Mouse (Mus musculus) common myeloid progenitor, adult 5-6 weeks (primary cell): ENCODE measurements at regions not wholly inside any gene's neighbourhood (a gene's known extent, or its start where the extent isn't known, plus 50 kb on each side); places are given as distances from the start of the nearest gene placed in this dataset.

Experiments used
- ATAC-seq: replicated peaks from 2 replicates; pipeline ENCODE4 v1.8.0; 2016; ENCODE audit warnings: low read depth, mild to moderate bottlenecking, moderate TSS enrichment, inconsistent platforms; ENCODE audit not compliant: poor library complexity, severe bottlenecking

DNA sequence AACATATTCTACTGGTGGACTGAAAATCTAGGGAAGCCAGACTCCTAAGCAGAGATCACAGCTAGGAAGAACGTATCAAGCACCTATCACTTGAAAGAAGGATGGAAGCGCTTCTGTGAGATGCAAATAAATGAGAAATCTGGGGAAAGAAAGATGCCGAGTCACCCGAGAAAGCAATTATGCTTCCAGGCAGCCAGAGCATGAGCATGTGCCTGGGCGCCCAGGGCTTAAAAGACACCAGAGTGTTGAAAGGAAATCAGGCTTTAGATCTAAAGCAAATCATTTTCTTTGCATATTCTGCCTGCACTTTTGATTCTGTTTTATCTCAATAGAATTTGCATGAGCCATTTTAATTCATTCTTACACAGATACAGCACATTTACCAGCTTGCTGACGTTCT is 466.5 kb upstream of the Dmac1 start:
- no peak for ATAC-seq

DNA sequence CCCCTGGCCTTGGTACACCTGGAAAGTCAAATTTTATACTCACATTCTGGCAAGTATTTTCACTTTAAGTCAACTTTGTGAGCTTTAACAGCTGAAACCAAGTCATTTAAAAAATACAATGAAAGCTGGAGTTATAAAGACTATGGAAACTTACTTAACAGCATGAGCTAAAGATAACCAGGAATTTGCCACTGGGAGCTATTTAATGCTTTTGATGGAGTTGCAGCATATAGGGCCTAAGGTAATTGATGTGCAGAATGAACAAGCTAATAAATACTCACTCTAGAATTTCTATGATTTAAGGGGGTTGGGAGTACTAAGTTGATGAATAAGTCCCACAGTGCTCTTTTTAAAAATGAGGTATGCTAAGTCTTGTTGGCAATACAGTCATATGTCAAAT is 463.5 kb upstream of the Dmac1 start:
- no peak for ATAC-seq

DNA sequence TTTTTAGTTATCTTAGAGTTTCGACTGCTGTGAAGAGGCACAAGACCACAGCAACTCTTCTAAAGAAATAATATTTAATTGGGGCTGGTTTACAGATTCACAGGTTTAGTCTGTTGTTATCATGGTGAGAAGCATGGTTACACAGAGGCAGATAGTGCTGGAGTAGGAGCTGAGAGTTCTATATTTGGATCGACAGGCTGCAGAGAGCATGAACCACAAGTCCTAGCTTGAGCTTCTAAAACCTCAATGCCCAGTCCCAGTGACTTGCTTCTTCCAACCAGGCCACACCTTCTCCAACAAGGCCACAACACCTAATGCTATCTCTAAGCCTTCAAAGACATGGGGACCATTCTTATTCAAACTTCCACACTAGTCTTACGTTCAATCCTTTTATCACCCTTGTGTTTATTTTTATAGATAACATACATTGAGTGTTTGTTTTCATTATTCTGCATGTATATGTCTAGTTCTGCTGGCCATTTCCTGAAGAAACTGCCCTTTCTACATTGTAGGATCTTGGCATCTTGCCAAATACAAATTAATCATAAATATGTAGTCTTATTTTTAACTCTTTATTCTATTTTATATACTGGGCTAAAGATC is 452.8 kb upstream of the Dmac1 start:
- 0 out of 2 replicates have a peak, but pooled peaks have one; percentile 45 for ATAC-seq

DNA sequence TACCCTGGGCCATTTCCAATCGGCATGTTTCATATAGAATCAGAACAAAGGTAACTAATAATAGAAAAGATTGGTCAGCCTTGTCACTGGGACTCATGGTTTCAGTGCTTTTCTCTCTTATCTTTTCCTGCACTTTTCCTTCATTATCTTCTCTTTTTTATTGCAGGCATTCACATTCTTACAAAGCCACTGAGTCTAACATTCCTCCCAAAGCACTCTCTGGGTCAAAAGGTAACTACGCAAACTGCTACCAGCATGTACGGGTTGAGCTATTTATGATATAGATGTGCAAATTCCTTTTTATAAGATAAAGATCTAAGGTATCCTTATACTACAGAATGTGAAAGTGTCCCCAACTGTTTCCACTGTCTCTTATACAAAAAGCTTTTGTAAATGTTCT is 436.5 kb upstream of the Dmac1 start:
- no peak for ATAC-seq

GRCm38 (mm10) chr4:75713960-75714359 is 435.9 kb upstream of the Dmac1 start:
- peak; percentile 77; the same call in 1 of the 2 replicates for ATAC-seq

DNA sequence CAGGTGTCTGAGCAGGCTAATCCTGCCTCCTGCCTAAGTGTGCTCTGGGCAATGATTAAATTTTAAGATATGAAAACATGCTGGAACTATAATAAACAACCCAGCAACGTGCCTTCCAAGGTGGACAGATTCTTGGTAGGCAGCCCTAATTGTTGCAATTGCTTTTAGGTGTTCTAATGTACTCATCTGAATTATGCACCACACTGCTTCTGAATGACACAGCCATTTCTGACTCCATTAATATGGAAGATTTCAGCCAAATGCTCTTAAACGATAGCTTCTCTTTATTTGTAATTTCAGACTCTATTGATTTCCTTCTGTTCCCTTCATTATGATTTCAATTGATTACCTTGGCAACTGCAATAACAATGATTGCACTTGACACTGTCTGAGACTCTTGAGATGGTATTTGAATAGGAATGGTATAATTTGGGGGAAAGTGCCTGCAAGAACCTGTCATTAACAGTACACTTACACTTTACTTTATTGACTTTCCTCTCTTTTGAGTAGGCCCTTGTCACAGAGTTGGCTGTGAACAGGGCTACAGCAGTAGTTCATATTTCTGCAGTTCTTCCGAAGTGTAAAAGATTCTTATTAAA is 422.8 kb upstream of the Dmac1 start:
- ATAC-seq: no peak

GRCm38 (mm10) chr4:75676590-75677174 is 398.6 kb upstream of the Dmac1 start:
- no peak for ATAC-seq

DNA sequence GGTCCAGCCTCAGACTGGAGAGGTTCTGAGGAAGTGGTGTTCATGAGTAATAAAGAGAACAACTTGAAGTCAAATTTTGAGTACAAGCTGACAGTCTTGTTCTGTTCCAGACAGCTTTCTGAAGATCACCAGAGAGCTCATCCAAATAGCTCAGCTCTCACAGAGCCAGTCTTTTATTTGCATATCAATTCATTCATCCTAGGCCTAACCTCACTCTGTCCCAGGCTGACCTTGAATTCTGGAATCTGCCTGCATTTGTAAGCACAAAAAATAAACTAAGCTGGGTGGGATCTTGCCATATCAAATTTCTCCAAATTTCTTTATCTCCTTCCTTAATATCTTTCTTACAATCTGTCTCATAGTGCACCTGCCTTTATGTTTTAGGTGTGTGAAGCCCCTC is 362.9 kb upstream of the Dmac1 start:
- no peak for ATAC-seq

- ATAC-seq: no peak
These were observed 358.5 kb upstream of the Dmac1 start for GRCm38 (mm10) chr4:75636627-75637026.

DNA sequence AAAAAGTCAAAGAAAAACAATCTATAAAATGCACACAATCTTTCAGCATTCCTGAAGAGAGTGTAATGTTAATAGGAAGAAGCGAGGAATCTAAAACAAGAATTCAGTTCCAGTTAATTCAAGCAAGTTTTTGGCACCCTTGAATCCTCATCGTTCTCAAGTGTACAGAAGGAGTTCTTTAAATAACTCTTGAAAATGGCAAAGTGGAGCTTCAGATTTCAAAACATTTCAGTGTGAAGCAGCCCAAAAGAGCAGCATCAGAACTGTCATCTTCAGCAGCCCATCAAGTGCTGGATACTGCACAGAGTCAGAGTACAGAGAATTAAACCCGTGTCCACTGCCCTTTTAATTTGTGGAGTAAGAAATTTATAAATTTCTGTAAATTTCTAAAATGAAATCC is 311.8 kb upstream of the Dmac1 start:
- no peak for ATAC-seq

DNA sequence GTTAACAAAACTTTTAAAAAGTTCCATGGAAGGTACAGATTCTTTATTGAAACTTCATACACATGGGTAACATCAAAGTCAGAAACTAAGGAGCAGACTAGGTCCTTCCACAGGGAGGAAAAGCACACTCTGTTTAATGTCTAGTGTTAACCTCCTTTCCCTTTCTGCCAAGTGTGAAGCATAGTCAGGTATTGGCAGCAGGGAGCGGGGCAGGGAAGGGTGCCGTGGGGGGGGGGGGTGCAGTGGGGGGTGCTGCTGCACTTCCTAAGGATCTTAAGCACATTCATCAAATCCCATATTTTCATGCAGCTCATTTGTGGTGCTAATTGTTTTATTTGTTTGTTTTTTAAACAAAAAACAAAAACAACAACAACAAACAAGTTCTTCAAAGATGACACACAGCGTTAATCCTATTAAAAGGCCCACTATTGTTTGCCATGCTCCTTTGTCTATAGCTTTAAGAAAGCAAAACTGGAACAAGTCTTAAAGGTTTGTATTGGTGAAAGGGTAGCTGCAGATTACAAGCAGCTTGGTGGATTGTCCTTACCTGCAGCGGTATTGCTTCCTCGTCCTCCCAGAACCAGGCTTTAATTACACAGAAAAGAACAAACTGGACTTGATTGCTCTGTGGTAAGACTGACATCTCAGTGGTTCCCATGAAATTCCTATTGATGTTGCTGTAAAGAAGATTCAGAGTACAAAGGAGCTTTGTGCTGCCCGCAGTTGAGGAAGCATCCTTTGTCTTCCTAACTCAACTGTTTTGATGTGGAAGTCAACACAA is 310.2 kb upstream of the Dmac1 start:
- no peak for ATAC-seq

GRCm38 (mm10) chr4:75579865-75580264 is 301.8 kb upstream of the Dmac1 start:
- no peak for ATAC-seq

DNA sequence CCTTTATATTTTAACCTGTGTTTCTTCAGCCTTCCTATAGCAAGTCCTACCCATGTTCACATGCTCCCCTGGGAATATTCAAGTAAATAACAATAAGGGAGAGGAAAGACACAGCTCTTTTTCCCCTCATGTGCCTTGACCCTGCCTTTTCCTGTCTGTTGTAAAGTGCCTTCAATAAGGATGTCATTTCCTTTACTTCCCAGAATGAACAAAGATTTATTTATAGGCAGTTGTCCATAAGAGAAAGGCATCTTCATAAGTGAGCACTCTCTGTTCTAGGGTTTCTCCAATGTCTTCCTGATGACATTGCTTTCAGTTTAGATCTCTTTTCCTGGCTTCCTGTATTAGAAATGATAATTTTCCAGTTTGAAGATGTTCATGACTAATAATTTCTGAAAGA is 294.5 kb upstream of the Dmac1 start:
- ATAC-seq: no peak

GRCm38 (mm10) chr4:75567630-75568029 is 289.5 kb upstream of the Dmac1 start:
- no peak for ATAC-seq

DNA sequence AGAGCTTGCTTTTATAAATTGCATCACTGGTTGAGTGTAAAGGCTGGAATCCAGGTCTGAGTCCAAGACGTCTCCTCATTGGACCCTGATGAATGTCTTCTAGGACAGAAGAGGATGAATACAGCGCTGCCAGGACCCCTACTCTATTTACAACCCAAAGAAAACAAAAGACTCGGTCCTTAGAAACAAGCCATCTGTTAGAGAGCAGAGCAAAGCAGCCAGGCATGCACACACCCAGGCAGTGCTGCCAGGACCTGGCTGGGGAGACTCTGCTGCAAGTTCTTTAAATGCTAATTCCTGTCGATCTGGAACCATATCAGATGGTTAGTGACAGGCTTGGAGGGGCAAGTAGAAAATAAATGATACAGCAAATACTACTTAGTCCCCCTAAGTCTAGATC is 284.4 kb upstream of the Dmac1 start:
- no peak for ATAC-seq

- no peak for ATAC-seq
These were observed 283.7 kb upstream of the Dmac1 start for GRCm38 (mm10) chr4:75561792-75562191.

DNA sequence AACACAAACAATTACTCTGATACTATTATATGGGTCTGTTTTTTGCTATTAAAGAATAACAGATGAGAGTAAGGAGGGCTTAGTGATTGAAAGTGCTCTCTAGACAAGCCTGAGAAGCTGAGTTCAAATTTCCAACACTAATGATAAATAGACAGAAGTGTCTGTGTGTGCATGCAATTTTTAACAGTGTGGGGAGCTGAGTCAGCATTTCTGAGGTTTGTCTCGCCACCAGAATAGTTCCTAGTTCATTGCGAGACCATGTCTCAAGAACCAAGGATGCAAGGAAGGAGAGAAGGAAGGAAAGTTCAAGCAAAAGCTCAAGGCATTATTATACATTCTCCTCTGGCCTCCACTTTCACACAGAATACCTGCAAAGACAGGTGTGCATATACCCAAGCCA is 259.7 kb upstream of the Dmac1 start:
- no peak for ATAC-seq

DNA sequence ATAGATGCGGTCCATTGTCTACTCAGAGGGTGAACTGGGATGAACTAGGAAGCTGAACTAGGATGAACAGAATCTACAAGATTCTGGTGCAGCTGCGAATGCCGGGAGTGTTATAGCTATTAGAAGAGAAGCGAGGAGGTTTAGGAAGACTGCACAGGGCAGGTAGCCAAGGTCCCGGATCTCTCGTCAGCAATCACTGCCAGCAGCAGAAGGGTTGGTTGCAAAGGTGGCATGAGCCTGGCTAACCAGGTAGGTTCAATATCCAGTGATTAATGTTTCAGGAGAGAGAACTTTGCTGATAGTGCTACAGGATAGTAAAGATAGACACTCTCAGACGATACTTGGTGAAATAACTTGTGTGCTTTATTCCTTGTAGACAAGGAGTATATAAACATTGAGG is 257.0 kb upstream of the Dmac1 start:
- ATAC-seq: no peak

DNA sequence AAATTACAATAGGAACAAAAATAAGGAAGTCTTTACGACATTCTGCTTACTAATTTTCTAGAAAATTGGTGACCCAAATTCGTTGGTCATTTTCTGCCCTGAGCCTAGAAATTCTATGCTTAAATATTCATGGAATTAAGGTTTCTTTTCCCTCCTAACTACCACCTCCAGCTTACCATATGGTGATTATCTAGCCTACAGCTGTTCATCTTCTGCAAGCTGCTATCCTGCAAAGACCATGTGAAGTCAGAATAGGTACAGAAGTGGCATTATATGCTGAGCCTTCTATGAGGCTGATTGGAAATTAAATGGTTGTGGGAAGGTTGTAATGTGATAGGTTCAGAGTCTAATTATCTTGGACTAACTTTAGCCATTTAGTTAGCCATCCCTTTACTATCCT is 251.5 kb upstream of the Dmac1 start:
- ATAC-seq: no peak

DNA sequence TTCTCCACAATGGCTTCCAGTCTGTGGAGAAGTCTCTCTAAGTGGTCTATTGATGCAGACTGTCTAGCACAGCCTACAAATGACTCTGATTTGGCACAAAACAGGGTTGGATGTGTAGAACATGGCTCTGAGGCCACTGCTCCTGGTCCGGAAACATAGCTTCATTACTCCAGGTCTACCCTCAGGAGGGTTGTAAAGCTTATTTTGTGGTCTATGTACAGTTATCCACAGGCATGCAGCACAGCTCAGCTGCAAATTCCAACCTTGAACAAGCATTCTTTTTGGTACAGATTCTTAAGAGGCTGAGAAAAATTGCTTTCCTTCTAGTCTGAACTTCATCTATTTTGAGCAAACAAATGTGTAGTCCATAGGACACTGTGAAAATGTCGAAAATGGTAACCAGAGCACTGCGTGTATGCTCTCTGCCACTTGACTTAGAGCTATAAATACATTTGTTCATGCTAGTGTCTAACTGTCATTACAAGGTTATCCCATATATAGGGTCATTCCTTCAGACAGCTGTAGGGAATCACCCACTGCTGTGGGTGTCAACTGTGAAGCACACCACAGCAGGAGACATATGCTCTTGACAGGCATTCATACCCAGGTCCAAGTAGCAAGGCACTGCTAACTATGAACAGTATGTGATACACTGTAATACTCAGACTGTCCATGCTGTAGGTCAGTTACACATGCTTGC is 239.5 kb upstream of the Dmac1 start:
- no peak for ATAC-seq
